Mouse (Mus musculus): ENCODE measurements around the gene Cbln3. TPM values are rescaled to one million over a fixed set of nuclear protein-coding genes. Genes with fewer than 3 reads are reported as not detected.

The Cbln3 gene
- total RNA-seq, 2 experiments from 2014 or later, result 0.38 to 0.69 TPM

- no peak for DNase-seq (ENCODE audit: low spot score in 2 of 2)
These were observed 3.2 kb downstream of the Cbln3 start for GRCm38 (mm10) chr14:55880982-55881381.

DNA sequence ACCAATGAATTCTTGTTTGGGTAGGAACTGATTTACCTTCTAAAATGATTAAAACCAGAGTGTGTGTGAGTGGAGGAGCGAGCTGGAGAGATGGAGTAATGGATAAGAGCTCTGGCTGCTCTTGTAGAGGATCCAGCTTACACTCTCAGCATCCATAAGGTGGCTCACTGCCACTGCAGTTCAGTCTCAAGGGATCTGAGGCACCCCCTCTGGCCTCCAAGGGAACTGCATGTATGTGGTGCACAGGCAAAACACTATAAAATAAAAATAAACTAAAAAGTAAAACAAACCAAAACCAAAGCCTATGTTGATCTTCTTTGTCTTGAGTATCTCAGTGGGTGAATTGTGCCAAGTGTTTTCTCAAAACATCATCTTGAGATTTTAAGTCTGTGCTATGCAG lies 4.6 kb downstream of the Cbln3 start:
- DNase-seq (ENCODE audit: low spot score in 2 of 2), result peak; percentile 61 to 78

DNA sequence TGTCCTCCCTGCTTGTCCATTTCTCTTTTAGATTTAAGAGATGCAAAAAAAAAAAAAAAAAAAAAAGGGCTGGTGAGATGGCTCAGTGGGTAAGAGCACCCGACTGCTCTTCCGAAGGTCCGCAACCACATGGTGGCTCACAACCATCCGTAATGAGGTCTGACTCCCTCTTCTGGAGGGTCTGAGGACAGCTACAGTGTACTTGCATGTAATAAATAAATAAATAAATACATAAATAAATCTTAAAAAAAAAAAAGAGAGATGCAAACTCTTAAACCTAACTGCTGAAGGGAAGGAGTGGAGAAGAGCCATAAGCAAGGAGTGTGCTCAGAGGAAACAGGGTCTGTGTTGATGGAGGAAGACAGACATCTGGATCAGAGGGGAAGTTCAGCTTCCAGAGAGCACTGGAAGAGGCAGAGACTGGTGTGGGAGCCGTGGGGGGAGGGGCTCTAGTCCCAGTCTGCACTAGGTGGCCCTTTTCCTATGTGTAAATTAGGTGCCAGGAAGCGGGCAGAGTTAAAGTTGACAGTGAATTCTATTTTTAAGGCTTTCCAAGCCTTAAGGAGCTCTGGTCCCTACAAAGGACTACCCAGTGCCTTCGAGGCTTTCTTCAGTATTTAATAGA lies 5.8 kb downstream of the Cbln3 start:
- DNase-seq (ENCODE audit: low spot score in 2 of 2), result no peak

GRCm38 (mm10) chr14:55877469-55878315 lies 6.5 kb downstream of the Cbln3 start:
- no peak for DNase-seq (ENCODE audit: low spot score in 2 of 2)

GRCm38 (mm10) chr14:55873714-55874683 lies 10.2 kb downstream of the Cbln3 start:
- peak; percentile 76 to 83 for DNase-seq (ENCODE audit: low spot score in 2 of 2)

- no peak for DNase-seq (ENCODE audit: low spot score in 2 of 2)
These were observed 10.9 kb downstream of the Cbln3 start for GRCm38 (mm10) chr14:55873242-55873713.

DNA sequence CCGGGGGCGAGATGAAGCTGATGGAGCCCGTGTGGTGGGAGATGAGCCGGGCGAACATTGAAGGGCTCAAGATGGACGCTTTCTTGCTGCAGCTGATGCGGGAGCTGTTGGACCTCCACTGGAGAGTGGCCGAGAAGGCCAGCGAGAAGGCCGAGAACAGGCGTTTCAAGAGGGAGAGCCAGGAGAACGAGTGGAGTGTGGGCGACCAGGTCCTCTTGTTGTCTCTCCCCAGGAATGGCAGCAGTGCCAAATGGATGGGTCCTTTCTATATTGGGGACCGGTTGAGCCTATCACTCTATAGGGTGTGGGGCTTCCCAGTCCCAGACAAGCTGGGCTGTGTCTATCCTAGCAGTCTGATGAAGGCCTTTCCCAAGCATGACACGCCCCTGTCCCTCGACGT lies 11.6 kb downstream of the Cbln3 start:
- DNase-seq (ENCODE audit: low spot score in 2 of 2), result no peak

DNA sequence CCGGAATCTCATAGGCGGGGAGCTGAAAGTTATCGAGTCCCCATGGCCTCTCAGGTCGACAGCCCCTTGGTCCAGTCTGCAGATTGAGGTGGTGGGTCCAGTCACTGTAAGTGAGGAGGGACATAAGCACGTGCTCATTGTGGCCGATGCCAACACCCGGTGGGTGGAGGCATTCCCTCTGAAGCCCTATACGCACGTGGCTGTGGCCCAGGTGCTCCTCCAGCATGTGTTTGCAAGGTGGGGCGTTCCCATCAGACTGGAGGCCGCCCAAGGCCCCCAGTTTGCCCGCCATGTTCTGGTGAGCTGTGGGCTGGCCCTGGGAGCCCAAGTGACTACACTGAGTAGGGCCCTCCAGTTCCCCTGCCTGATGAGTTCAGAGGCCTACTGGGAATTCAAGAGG lies 12.2 kb downstream of the Cbln3 start:
- DNase-seq (ENCODE audit: low spot score in 2 of 2), result no peak

GRCm38 (mm10) chr14:55869538-55869937 lies 14.7 kb downstream of the Cbln3 start:
- DNase-seq (ENCODE audit: low spot score in 2 of 2), result no peak

GRCm38 (mm10) chr14:55868230-55869026 lies 15.8 kb downstream of the Cbln3 start:
- no peak for DNase-seq (ENCODE audit: low spot score in 2 of 2)

- peak; percentile 55 to 57 for DNase-seq (ENCODE audit: low spot score in 2 of 2)
These were observed 17.2 kb downstream of the Cbln3 start for GRCm38 (mm10) chr14:55866962-55867361.

GRCm38 (mm10) chr14:55863773-55864172 lies 20.4 kb downstream of the Cbln3 start:
- DNase-seq (ENCODE audit: low spot score in 2 of 2), result peak; percentile 51 to 53

- DNase-seq (ENCODE audit: low spot score in 2 of 2), result no peak
These were observed 21.2 kb downstream of the Cbln3 start for GRCm38 (mm10) chr14:55862970-55863369.

DNA sequence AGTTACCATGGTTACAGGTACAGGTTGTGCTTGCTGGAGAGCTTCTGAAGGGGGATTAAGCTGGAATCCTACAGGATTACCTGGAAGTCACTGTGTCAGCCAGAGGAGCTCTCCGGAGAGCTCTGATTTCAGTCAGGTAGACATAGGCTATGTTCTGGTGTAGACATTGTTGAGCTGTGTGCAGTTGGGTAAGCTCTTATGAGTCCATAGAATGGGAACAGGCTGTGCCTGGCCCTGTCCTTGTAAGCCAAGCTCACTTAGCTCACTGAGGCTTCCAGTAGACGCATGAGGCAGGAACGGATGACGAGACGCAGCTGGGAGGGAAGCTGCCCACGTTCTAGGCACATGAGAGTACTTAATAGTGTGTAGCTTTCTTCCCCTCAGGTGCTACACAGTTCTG lies 22.0 kb downstream of the Cbln3 start:
- DNase-seq (ENCODE audit: low spot score in 2 of 2), result no peak

DNA sequence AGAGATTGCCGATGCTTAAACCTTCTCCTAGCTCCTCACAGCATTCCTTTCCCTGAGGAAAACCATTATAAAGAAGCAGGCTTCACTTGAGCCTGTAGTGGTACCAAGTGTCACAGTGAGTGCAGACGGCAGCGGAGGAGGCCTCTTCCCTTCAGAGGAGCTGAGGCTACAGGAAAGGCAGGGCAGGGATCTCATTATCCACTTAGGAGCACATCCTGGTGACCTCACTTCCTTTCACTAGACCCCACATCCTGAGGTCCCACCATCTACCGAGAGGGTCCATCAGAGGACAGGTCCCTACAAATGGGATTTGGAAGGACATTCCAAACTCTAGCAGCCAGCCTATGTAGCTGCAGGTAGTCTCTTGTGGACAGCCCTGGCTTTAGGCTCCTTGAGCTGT lies 26.6 kb downstream of the Cbln3 start:
- DNase-seq (ENCODE audit: low spot score in 2 of 2), result no peak

DNA sequence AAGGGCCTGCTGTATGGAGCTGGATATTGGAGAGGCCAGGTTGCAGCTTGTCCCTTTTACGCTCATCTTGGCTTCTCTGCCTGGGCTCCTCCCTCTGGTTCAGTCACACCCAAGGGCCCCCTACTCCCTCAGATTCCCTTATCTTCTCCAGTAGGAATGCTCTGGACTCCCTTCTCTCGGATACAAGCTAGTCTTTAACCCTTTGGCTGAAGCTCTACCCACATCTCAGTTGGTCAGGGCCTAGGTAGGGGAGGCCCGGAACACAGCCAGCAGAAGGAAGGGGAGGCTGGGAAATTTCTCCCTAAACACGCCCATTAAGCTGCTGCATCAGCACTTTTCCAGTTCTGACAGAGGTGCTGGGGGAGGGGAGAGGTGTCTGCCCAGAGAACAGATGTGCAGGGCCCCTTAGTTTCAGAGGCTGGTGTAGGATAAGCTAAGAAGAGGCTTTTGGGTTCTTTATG lies 29.1 kb downstream of the Cbln3 start:
- no peak for DNase-seq (ENCODE audit: low spot score in 2 of 2)

- no peak for DNase-seq (ENCODE audit: low spot score in 2 of 2)
These were observed 29.6 kb downstream of the Cbln3 start for GRCm38 (mm10) chr14:55854406-55855100.

DNA sequence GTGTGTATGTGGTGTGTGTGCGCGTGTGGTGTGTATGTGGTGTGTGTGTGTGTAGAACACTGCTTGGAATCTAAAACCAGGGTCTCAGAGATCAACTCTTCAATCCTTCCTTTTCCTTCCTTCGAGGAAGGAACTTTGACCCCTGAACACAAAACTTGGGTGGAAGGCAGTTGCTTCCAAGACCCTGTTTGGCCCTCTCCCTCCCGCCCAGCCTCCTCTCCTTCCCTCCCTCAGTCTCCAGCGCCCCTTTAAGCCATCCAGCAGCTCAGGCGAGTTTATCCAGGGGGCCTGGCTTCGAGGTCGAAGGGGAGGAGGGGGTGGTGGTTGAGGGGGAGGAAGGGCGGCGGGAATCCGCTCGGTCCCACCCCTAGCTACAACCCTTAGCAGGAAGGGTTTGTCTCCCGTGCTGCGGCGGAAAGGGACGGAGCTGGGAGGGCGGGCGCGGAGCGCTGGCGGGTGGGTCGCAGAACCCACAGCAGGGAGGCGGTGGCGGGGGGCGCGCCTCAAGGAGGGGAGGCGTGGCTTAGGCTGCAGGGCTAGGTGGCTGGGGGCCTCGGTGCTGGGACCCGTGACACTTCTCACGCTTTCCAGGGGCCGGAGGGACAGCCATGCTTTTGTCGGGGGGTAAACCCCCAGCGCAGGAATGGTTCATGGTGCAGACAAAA lies 30.4 kb downstream of the Cbln3 start, which contains the start of gene Nynrin:
Gene Nynrin, plus strand, starts transcription at position 390 of the 665 bp plus-strand sequence.
- DNase-seq (ENCODE audit: low spot score in 2 of 2), result peak; percentile 29 to 34

All from layer of hippocampus, postnatal 14 days (tissue).